Mouse (Mus musculus) heart, embryonic 13.5 days (tissue): ENCODE results near the gene Sult6b2. TPM values are rescaled to one million over a fixed set of nuclear protein-coding genes. Genes with fewer than 3 reads are reported as not detected.

ENCODE experiments used
- ATAC-seq: fragments of 200-750 bp; cut with Nextera tagmentation; 2 replicates; pipeline ENCODE4 v1.8.0; 2017; ENCODE audit warnings: moderate TSS enrichment; ENCODE audit not compliant: insufficient number of reproducible peaks, low FRiP score, low TSS enrichment; ENCODE audit errors: extremely low read depth
- H3K27ac ChIP-seq: fragments of 300-500 bp; sonication (generic); replicated peaks from 2 replicates; pipeline ENCODE4 v1.5.1; 2015; ENCODE audit warnings: moderate library complexity, mild to moderate bottlenecking, inconsistent platforms
- H3K27me3 ChIP-seq: fragments of 300-500 bp; sonication (generic); replicated peaks from 2 replicates; pipeline ENCODE4 v1.6.1; 2015; ENCODE audit warnings: mild to moderate bottlenecking, inconsistent platforms
- H3K36me3 ChIP-seq: fragments of 300-500 bp; sonication (generic); 2 replicates; pipeline ENCODE4 v1.6.1; 2015; ENCODE audit warnings: mild to moderate bottlenecking, inconsistent platforms
- H3K4me1 ChIP-seq: fragments of 300-500 bp; sonication (generic); 2 replicates; pipeline ENCODE4 v1.6.1; 2015; ENCODE audit warnings: inconsistent platforms
- H3K4me2 ChIP-seq: fragments of 300-500 bp; sonication (generic); 2 replicates; pipeline ENCODE4 v1.6.1; 2015; ENCODE audit warnings: inconsistent platforms, mild to moderate bottlenecking, moderate library complexity
- H3K4me3 ChIP-seq: fragments of 300-500 bp; sonication (generic); 2 replicates; pipeline ENCODE4 v1.5.1; 2015; ENCODE audit warnings: moderate library complexity, mild to moderate bottlenecking, inconsistent platforms
- H3K9ac ChIP-seq: fragments of 300-500 bp; sonication (generic); 2 replicates; pipeline ENCODE4 v1.6.1; 2015; ENCODE audit warnings: inconsistent platforms, mild to moderate bottlenecking, moderate library complexity
- H3K9me3 ChIP-seq: fragments of 300-500 bp; sonication (generic); 2 replicates; pipeline ENCODE4 v1.6.1; 2016; ENCODE audit warnings: inconsistent platforms
- WGBS: fragments of 180-500 bp; shearing (Covaris S2); methylation state at CpG from one replicate; pipeline ENCODE4 v1.1.7; 2015; ENCODE audit warnings: mixed read lengths; 5-methylcytosine and 5-hydroxymethylcytosine counted together
- polyA plus RNA-seq: library from polyadenylated mRNA; unstranded; fragments of >200 nt; fragmentation: Nextera tagmentation; extraction: Ambion mirVana; gene quantifications from 2 replicates; pipeline ENCODE4 v1.2.1, GENCODE M21; 2015

Gene Sult6b2
- polyA plus RNA-seq, 1 experiment from 2014 or later, result 0.07 TPM

- 0 out of 2 replicates have a peak overlapping the region, but pooled peaks have one; percentile 7 for H3K4me2 ChIP-seq
- no peaks in the 10 kb centered on the region for H3K27me3 ChIP-seq
- 24% methylated on average over 13 of the region's 13 CpGs for WGBS
- H3K4me3 ChIP-seq, result no peak overlapping the region
- H3K27ac ChIP-seq, result no peak overlapping the region
- H3K4me1 ChIP-seq, result peaks cover 16% of the 10 kb centered on the region
- H3K9ac ChIP-seq, result no peak overlapping the region
- no peaks in the 10 kb centered on the region for H3K9me3 ChIP-seq
- H3K36me3 ChIP-seq, result no peaks in the 10 kb centered on the region
- no peak for ATAC-seq
Observed at GRCm38 (mm10) chr6:142792241-142792968, 11.9 kb downstream of the Sult6b2 start.

GRCm38 (mm10) chr6:142789736-142790135, 14.6 kb downstream of the Sult6b2 start:
- H3K27me3 ChIP-seq, result no peaks in the 10 kb centered on the region
- 79% methylated on average over 10 of the region's 10 CpGs for WGBS
- ATAC-seq, result no peak

GRCm38 (mm10) chr6:142788042-142788987, 16.0 kb downstream of the Sult6b2 start:
- peaks cover 14% of the 10 kb centered on the region for H3K4me1 ChIP-seq
- H3K36me3 ChIP-seq, result no peaks in the 10 kb centered on the region
- H3K4me3 ChIP-seq, result no peak overlapping the region
- no peaks in the 10 kb centered on the region for H3K27me3 ChIP-seq
- 54% methylated on average over 18 of the region's 18 CpGs for WGBS
- H3K9me3 ChIP-seq, result no peaks in the 10 kb centered on the region
- no peak overlapping the region for H3K27ac ChIP-seq
- H3K4me2 ChIP-seq, result peak overlapping the region; percentile 13; the same call in 1 of the 2 replicates
- no peak overlapping the region for H3K9ac ChIP-seq
- no peak for ATAC-seq

More at GRCm38 (mm10) chr6:142789736-142790135, 14.6 kb downstream of the Sult6b2 start:
- Histone ChIP-seq H3K36me3 (no peaks in the 10 kb centered on the region), H3K4me3 (no peak overlapping the region), H3K9me3 (no peaks in the 10 kb centered on the region), H3K9ac (no peak overlapping the region), H3K4me1 (peaks cover 16% of the 10 kb centered on the region), H3K27ac (no peak overlapping the region), H3K4me2 (no peak overlapping the region)

- 81% methylated on average over 21 of the region's 21 CpGs for WGBS
- Histone ChIP-seq H3K27me3 (no peaks in the 10 kb centered on the region), H3K9me3 (no peaks in the 10 kb centered on the region), H3K4me2 (no peak overlapping the region), H3K4me1 (0 out of 2 replicates have a peak, but pooled peaks cover 2% of the 10 kb centered on the region), H3K36me3 (no peaks in the 10 kb centered on the region), H3K9ac (no peak overlapping the region), H3K4me3 (no peak overlapping the region), H3K27ac (no peak overlapping the region)
- ATAC-seq, result no peak
Observed at GRCm38 (mm10) chr6:142786106-142786505, 18.2 kb downstream of the Sult6b2 start.

- no peak overlapping the region for H3K27ac ChIP-seq
Observed at GRCm38 (mm10) chr6:142785343-142785742, 19.0 kb downstream of the Sult6b2 start.

GRCm38 (mm10) chr6:142781286-142781685, 23.0 kb downstream of the Sult6b2 start:
- no peaks in the 10 kb centered on the region for H3K27me3 ChIP-seq
- no peak overlapping the region for H3K4me3 ChIP-seq
- ATAC-seq, result no peak
- no peak overlapping the region for H3K4me2 ChIP-seq
- WGBS, result 71% methylated on average over 7 of the region's 7 CpGs
- H3K9me3 ChIP-seq, result no peaks in the 10 kb centered on the region
- H3K36me3 ChIP-seq, result 0 out of 2 replicates have a peak, but pooled peaks cover 4% of the 10 kb centered on the region
- no peak overlapping the region for H3K9ac ChIP-seq
- no peak overlapping the region for H3K27ac ChIP-seq
- peaks cover 22% of the 10 kb centered on the region for H3K4me1 ChIP-seq

More at GRCm38 (mm10) chr6:142785343-142785742, 19.0 kb downstream of the Sult6b2 start:
- Histone ChIP-seq H3K36me3 (no peaks in the 10 kb centered on the region), H3K4me2 (no peak overlapping the region), H3K4me3 (no peak overlapping the region), H3K4me1 (0 out of 2 replicates have a peak, but pooled peaks cover 2% of the 10 kb centered on the region), H3K9me3 (no peaks in the 10 kb centered on the region), H3K27me3 (no peaks in the 10 kb centered on the region), H3K9ac (no peak overlapping the region)
- ATAC-seq, result no peak
- WGBS, result 34% methylated on average over 4 of the region's 4 CpGs

- H3K4me2 ChIP-seq, result no peak overlapping the region
- no peak overlapping the region for H3K4me3 ChIP-seq
- WGBS, result 84% methylated on average over 4 of the region's 4 CpGs
- no peaks in the 10 kb centered on the region for H3K9me3 ChIP-seq
- no peak overlapping the region for H3K9ac ChIP-seq
- no peak overlapping the region for H3K27ac ChIP-seq
- ATAC-seq, result no peak
- H3K27me3 ChIP-seq, result no peaks in the 10 kb centered on the region
- peaks cover 9% of the 10 kb centered on the region for H3K36me3 ChIP-seq
- H3K4me1 ChIP-seq, result peaks cover 23% of the 10 kb centered on the region
Observed at GRCm38 (mm10) chr6:142780574-142781033, 23.7 kb downstream of the Sult6b2 start.

- Histone ChIP-seq H3K4me1 (peaks cover 23% of the 10 kb centered on the region), H3K9me3 (no peaks in the 10 kb centered on the region), H3K9ac (no peak overlapping the region), H3K4me2 (no peak overlapping the region), H3K4me3 (no peak overlapping the region), H3K36me3 (peaks cover 14% of the 10 kb centered on the region), H3K27me3 (no peaks in the 10 kb centered on the region), H3K27ac (no peak overlapping the region)
- 65% methylated on average over 14 of the region's 14 CpGs for WGBS
- ATAC-seq, result no peak
Observed at GRCm38 (mm10) chr6:142779812-142780573, 24.3 kb downstream of the Sult6b2 start.

GRCm38 (mm10) chr6:142779045-142779811, 25.1 kb downstream of the Sult6b2 start:
- Histone ChIP-seq H3K4me1 (peaks cover 23% of the 10 kb centered on the region), H3K9ac (0 out of 2 replicates have a peak overlapping the region, but pooled peaks have one; percentile 24), H3K27ac (no peak overlapping the region), H3K36me3 (peaks cover 22% of the 10 kb centered on the region), H3K4me3 (no peak overlapping the region), H3K9me3 (no peaks in the 10 kb centered on the region), H3K4me2 (peak overlapping the region; percentile 28; the same call in 1 of the 2 replicates), H3K27me3 (no peaks in the 10 kb centered on the region)
- WGBS, result 41% methylated on average over 11 of the region's 11 CpGs
- no peak for ATAC-seq

- Histone ChIP-seq H3K27me3 (no peaks in the 10 kb centered on the region), H3K9me3 (no peaks in the 10 kb centered on the region), H3K4me2 (no peak overlapping the region), H3K9ac (no peak overlapping the region), H3K27ac (0 out of 2 replicates have a peak overlapping the region, but pooled peaks have one; percentile 15), H3K36me3 (peaks cover 45% of the 10 kb centered on the region), H3K4me3 (no peak overlapping the region), H3K4me1 (peaks cover 23% of the 10 kb centered on the region)
- ATAC-seq, result no peak
- 20% methylated on average over 4 of the region's 4 CpGs for WGBS
Observed at GRCm38 (mm10) chr6:142776935-142777334, 27.4 kb downstream of the Sult6b2 start.
